Mouse (Mus musculus) megakaryocyte, embryonic 14.5 days (primary cell): ENCODE results near the gene Rgs8. TPM values are rescaled to one million over a fixed set of nuclear protein-coding genes. Genes with fewer than 3 reads are reported as not detected.

ENCODE experiments used
- H3K27me3 ChIP-seq: replicated peaks from 2 replicates; pipeline ENCODE3; 2012; ENCODE audit warnings: inconsistent platforms
- H3K36me3 ChIP-seq: replicated peaks from 2 replicates; pipeline ENCODE3; 2012; ENCODE audit warnings: low read length, inconsistent platforms, mixed read lengths
- H3K4me1 ChIP-seq: 2 replicates; pipeline ENCODE4 v1.6.1; 2012; ENCODE audit warnings: inconsistent platforms
- H3K4me3 ChIP-seq: replicated peaks from 2 replicates; pipeline ENCODE3; 2012; ENCODE audit warnings: moderate library complexity, mild to moderate bottlenecking, inconsistent platforms
- H3K9me3 ChIP-seq: 2 replicates; pipeline ENCODE4 v1.6.1; 2012; ENCODE audit warnings: inconsistent platforms
- FLI1 ChIP-seq: IDR thresholded peaks from 2 replicates; pipeline ENCODE4 v1.6.1; 2012; ENCODE audit warnings: low read length, inconsistent platforms, mixed read lengths
- GATA1 ChIP-seq: IDR thresholded peaks from 3 replicates; pipeline ENCODE4 v1.6.1; 2012; ENCODE audit warnings: mixed read lengths, low read length, inconsistent platforms, borderline replicate concordance
- polyA plus RNA-seq: library from polyadenylated mRNA; stranded (reverse); fragments of >175 nt; gene quantifications from 2 replicates; pipeline ENCODE4 v1.2.3, GENCODE M21; 2012; ENCODE audit warnings: low replicate concordance; ENCODE audit not compliant: insufficient read depth

Gene Rgs8
- polyA plus RNA-seq, 1 experiment: 0.04 TPM

DNA sequence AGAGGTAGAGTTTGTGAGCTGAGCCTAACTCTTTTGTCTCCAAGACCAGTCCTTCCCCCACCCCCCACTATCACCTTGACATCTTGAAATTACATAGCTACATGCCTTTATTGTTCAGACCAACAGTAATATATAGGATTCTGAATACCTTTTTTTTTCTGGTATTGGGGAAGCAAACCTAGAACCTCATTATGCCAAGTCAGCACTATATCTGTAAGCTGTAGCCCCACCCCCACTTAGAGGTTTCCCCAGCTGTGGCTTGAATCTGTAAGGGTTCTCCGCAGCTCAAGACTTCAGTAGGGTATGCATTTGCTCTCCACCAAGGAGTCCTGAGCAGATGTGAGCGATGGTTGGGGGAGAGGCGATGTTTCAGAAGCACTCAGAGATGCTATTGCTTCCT, 18.5 kb downstream of the Rgs8 start:
- no peak for TF ChIP-seq GATA1

DNA sequence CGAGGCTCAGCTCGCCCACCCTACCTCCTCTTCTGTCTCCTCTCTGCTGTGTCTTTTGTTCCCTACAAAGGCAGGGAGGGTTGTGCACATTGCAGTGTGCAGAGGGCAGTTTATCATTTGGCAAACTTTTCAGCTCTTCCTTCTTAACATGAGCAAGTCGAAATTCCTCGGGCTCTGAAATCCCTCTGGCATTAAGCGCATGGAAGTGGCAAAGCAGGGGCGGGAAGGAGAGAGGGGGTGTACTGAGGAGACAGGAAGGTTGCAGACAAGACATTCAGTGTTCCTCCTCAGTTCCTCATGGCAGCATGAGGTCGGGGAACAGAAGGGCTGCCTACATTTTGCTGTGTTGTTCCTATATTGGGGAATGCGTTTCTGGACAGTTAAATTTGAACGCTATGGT, 19.9 kb downstream of the Rgs8 start:
- no peaks in the 10 kb centered on the region for H3K36me3 ChIP-seq
- no peaks in the 10 kb centered on the region for H3K9me3 ChIP-seq
- no peaks in the 10 kb centered on the region for H3K4me1 ChIP-seq
- TF ChIP-seq FLI1 (no peak), GATA1 (no peak)
- peaks cover 21% of the 10 kb centered on the region for H3K27me3 ChIP-seq
- no peak overlapping the region for H3K4me3 ChIP-seq

More for the DNA sequence above, 18.5 kb downstream of the Rgs8 start:
- Histone ChIP-seq H3K4me3 (no peak overlapping the region), H3K27me3 (peaks cover 32% of the 10 kb centered on the region), H3K4me1 (no peaks in the 10 kb centered on the region), H3K9me3 (no peaks in the 10 kb centered on the region), H3K36me3 (no peaks in the 10 kb centered on the region)

DNA sequence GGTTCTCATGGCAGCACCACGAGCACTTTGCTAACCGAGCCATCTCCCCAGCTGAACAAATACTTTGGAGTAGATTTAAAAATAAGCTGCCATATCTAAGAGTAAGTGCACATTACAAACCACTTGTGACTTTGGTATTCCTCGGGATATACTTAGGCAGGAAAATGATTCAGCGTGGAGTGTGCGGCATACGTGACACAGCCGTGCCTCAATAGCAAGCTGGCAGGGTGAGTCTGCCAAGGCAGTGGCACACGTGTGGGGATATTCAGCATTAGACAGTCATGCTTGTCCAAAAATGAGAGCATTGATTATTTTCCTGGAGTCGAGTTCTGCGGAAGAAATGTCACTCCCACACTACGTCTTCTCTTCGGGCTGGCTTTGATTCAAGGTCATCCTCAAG, 21.1 kb downstream of the Rgs8 start:
- no peak for TF ChIP-seq GATA1
- no peak for TF ChIP-seq FLI1
- Histone ChIP-seq H3K27me3 (peaks cover 19% of the 10 kb centered on the region), H3K4me1 (no peaks in the 10 kb centered on the region), H3K4me3 (no peak overlapping the region), H3K36me3 (no peaks in the 10 kb centered on the region), H3K9me3 (no peaks in the 10 kb centered on the region)

DNA sequence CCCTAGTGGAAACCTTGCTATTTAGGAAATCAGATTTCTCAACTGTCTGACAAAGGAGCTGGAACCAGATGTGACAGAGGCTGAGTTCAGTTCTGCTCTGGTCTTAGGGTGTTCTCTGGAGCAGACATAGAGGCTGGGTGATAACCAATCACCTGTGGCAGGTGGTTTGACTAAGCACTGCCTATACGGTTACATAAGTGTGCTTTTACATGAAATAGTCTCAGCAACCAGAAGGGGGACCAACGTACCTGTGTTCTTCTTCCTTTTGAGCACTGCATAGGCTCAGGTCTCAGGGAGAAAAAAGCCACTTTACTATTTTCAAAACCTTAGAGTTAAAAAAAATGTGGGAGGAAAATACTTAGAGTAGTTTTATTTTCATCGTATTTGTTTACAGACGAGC, 22.8 kb downstream of the Rgs8 start:
- H3K36me3 ChIP-seq: no peaks in the 10 kb centered on the region
- H3K9me3 ChIP-seq: no peaks in the 10 kb centered on the region
- no peak for TF ChIP-seq FLI1
- TF ChIP-seq GATA1: no peak
- peaks cover 22% of the 10 kb centered on the region for H3K27me3 ChIP-seq
- H3K4me3 ChIP-seq: no peak overlapping the region
- H3K4me1 ChIP-seq: no peaks in the 10 kb centered on the region

DNA sequence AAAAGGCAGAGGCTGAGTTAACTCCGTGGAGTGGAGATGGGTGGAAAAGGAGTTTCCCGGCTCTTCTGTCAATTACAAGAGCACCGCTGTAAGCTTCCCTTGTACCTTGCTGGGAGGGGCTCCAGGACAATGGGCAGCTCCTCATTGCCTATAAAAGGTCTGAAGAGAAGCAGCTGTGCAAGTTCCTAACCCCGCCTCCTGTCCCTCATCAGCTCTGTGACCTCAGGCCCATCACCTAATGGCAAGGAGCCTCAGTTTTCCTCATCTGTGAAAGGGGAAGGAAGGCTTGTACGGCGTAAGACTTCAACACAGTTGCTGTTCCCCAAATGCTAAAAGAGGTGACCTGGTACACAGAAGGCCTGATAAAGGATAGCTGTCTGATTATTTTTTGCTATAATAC, 24.8 kb downstream of the Rgs8 start:
- Histone ChIP-seq H3K36me3 (no peaks in the 10 kb centered on the region), H3K27me3 (peaks cover 24% of the 10 kb centered on the region), H3K4me3 (no peak overlapping the region), H3K4me1 (no peaks in the 10 kb centered on the region), H3K9me3 (no peaks in the 10 kb centered on the region)
- TF ChIP-seq GATA1: no peak
- TF ChIP-seq FLI1: no peak

DNA sequence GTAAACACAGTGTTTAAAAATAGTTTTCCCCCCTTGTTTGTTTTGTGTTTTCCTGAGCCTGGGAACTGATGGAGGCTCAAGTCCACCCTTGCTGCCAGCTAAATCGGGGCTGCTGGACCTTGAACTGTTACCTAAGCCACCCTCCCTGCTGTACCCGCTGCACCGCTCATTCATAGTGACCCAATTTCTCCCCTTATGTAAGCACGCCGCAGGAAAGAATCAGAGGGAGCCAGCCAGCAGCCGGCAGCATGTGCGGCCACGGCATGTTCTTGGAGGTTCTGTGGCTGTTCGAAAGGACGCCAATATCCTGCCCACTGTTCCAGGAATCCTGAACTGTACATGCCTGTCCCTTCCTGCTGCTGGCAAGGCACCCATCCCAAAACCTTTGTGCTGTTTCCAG, 26.3 kb downstream of the Rgs8 start:
- TF ChIP-seq GATA1 (no peak), FLI1 (no peak)
- H3K4me1 ChIP-seq: no peaks in the 10 kb centered on the region
- no peaks in the 10 kb centered on the region for H3K36me3 ChIP-seq
- peaks cover 26% of the 10 kb centered on the region for H3K27me3 ChIP-seq
- no peaks in the 10 kb centered on the region for H3K9me3 ChIP-seq
- no peak overlapping the region for H3K4me3 ChIP-seq

DNA sequence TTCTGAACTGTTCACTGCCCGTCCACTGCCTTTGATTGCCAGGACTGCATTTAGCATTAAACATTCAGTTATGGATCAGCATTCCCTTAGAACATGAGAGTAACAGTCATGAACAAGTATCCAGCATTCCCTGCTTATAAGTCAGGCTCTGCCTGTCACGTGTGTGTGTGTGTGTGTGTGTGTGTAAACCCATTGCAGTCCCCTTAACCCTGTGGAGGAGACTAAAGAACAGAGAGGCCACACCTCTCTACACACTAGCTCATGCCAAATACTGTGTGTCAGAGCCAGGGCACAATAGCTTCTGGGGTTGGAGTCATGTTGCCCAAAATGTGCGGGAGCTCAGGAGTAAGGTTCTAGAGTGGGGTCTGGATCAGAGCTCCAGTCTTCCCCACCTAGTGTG, 26.8 kb downstream of the Rgs8 start:
- no peak overlapping the region for H3K4me3 ChIP-seq
- H3K36me3 ChIP-seq: no peaks in the 10 kb centered on the region
- peaks cover 26% of the 10 kb centered on the region for H3K27me3 ChIP-seq
- no peaks in the 10 kb centered on the region for H3K9me3 ChIP-seq
- TF ChIP-seq GATA1: no peak
- no peak for TF ChIP-seq FLI1
- H3K4me1 ChIP-seq: no peaks in the 10 kb centered on the region

DNA sequence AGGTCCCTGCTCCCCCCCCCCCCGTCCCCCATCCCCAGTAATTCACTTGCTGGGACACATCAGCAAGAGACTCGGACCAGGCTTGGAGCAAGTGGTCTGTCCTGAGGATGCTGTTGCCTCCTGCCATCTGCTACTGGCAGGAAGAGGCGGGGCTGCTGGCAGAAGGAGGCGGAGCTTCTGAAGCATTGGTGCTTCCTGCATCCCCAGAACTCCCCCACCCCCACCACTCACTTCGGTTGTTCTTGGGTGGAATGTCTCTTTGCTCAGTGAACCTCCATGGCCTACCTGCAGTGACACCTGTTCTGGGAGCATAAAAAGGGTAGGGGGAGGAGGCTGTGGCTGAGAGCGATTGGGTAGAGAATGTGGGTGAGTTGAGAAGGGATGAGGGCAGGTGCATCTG, 27.5 kb downstream of the Rgs8 start:
- H3K4me1 ChIP-seq: no peaks in the 10 kb centered on the region
- TF ChIP-seq FLI1 (no peak), GATA1 (no peak)
- no peaks in the 10 kb centered on the region for H3K36me3 ChIP-seq
- peaks cover 26% of the 10 kb centered on the region for H3K27me3 ChIP-seq
- H3K4me3 ChIP-seq: no peak overlapping the region
- no peaks in the 10 kb centered on the region for H3K9me3 ChIP-seq

DNA sequence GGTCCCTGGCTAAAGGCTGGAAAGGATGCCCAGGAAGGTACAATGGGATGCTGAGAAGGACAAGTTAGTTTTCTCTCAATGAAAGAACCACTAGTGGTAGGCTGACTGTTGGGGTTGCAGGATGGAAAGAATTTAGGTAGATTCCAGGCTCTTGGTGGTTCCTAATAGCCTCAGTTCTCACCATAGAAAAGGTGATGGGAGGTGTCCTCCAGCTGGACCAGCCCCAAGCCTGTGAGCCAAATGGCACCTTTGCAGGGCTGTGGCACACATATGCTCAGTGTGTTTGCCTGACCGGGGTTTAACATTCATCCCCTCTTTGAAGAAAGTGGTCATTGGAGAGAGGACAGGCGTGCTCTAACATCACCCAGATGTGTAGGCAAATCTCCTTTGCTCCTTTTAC, 28.2 kb downstream of the Rgs8 start:
- TF ChIP-seq GATA1 (no peak), FLI1 (no peak)
- H3K27me3 ChIP-seq: peaks cover 26% of the 10 kb centered on the region
- H3K36me3 ChIP-seq: no peaks in the 10 kb centered on the region
- H3K4me1 ChIP-seq: no peaks in the 10 kb centered on the region
- H3K9me3 ChIP-seq: no peaks in the 10 kb centered on the region
- no peak overlapping the region for H3K4me3 ChIP-seq

DNA sequence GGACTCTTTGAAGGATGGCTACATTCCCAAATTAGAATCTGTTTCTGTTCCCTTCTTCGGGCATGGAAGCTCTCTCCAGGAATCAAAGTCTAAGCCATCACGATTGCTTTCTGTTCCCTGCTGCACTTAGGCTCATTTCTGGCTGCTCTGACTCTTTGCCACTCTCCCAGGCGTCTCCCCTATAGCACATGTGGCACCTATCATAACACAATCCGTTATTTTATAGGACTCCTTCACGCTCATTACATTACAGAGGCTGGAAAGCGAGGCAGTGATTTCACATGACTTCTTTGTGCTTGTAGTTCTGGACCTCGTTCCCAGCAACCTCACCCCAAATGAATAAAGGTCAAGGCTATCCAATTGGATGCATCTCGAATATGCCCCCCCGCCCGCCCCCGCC, 30.4 kb downstream of the Rgs8 start:
- TF ChIP-seq GATA1 (no peak), FLI1 (no peak)
- no peaks in the 10 kb centered on the region for H3K9me3 ChIP-seq
- H3K4me3 ChIP-seq: no peak overlapping the region
- peaks cover 28% of the 10 kb centered on the region for H3K27me3 ChIP-seq
- no peaks in the 10 kb centered on the region for H3K4me1 ChIP-seq
- H3K36me3 ChIP-seq: no peaks in the 10 kb centered on the region

DNA sequence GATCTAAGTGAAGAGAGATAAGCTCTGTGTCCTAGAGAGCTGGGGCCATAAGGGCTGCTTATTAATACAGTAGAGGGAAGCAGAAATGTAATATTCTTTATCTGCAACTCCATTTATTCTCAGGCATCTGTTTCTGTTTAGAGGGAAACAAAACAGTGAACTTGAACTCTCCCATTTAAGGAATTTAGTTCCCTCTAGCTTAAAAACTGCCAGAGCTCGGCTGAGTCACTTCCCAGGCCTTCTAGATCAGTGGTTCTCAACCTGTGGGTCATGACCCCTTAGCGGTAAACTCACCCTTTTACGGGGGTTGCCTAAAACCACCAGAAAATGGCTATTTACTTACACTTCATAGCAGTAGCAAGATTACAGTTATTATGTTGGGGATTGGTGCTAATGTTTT, 32.8 kb downstream of the Rgs8 start:
- TF ChIP-seq GATA1 (no peak), FLI1 (no peak)
- Histone ChIP-seq H3K27me3 (peaks cover 15% of the 10 kb centered on the region), H3K9me3 (no peaks in the 10 kb centered on the region), H3K4me1 (0 out of 2 replicates have a peak, but pooled peaks cover 4% of the 10 kb centered on the region), H3K4me3 (no peak overlapping the region), H3K36me3 (no peaks in the 10 kb centered on the region)

DNA sequence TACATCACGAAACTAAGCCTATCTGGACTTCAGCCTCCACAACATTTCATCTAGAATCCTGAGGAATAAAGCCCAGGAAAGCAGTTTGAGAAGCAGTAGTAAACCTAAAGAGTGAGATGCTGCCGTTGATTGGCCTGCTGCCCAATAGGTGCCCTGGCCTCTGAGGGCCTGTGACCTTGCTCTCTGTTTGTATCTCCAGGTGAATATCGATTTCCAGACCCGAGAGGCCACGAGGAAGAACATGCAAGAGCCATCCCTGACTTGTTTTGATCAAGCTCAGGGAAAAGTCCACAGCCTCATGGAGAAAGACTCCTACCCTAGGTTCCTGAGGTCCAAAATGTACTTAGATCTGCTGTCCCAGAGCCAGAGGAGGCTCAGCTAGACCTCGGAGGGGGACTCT, 39.7 kb downstream of the Rgs8 start:
- Histone ChIP-seq H3K4me3 (no peak overlapping the region), H3K27me3 (peaks cover 13% of the 10 kb centered on the region), H3K9me3 (no peaks in the 10 kb centered on the region), H3K36me3 (no peaks in the 10 kb centered on the region), H3K4me1 (0 out of 2 replicates have a peak, but pooled peaks cover 4% of the 10 kb centered on the region)
- TF ChIP-seq FLI1: no peak
